Mouse (Mus musculus) liver, embryonic 16.5 days (tissue): ENCODE results near the gene Kif16b. TPM values are rescaled to one million over a fixed set of nuclear protein-coding genes. Genes with fewer than 3 reads are reported as not detected.

Source experiments
- ATAC-seq: fragments of 200-750 bp; cut with Nextera tagmentation; 2 replicates; pipeline ENCODE4 v1.8.0; 2017; ENCODE audit warnings: low read depth, mild to moderate bottlenecking, moderate number of reproducible peaks, moderate library complexity
- H3K27ac ChIP-seq: fragments of 300-500 bp; sonication (generic); 2 replicates; pipeline ENCODE4 v1.5.1; 2014; ENCODE audit warnings: mild to moderate bottlenecking, low read length
- H3K27me3 ChIP-seq: fragments of 300-500 bp; sonication (generic); 2 replicates; pipeline ENCODE4 v1.6.1; 2014; ENCODE audit warnings: low read depth, low read length, mixed read lengths; ENCODE audit not compliant: control insufficient read depth, insufficient read depth
- H3K36me3 ChIP-seq: fragments of 300-500 bp; sonication (generic); 2 replicates; pipeline ENCODE4 v1.6.1; 2014; ENCODE audit warnings: mild to moderate bottlenecking; ENCODE audit not compliant: control insufficient read depth, insufficient read depth
- H3K4me1 ChIP-seq: fragments of 300-500 bp; sonication (generic); 2 replicates; pipeline ENCODE4 v1.6.1; 2014; ENCODE audit warnings: low read depth, low read length, mixed read lengths; ENCODE audit not compliant: control insufficient read depth
- H3K4me2 ChIP-seq: fragments of 300-500 bp; sonication (generic); 2 replicates; pipeline ENCODE4 v1.6.1; 2014; ENCODE audit warnings: low read depth, low read length, mixed read lengths
- H3K4me3 ChIP-seq: fragments of 300-500 bp; sonication (generic); 2 replicates; pipeline ENCODE4 v1.5.1; 2014; ENCODE audit warnings: low read depth, mild to moderate bottlenecking, low read length
- H3K9ac ChIP-seq: fragments of 300-500 bp; sonication (generic); 2 replicates; pipeline ENCODE4 v1.6.1; 2014; ENCODE audit warnings: low read depth, low read length
- H3K9me3 ChIP-seq: fragments of 300-500 bp; sonication (generic); replicated peaks from 2 replicates; pipeline ENCODE4 v1.6.1; 2016; ENCODE audit warnings: low read length; ENCODE audit not compliant: control insufficient read depth
- WGBS: fragments of 180-500 bp; shearing (Covaris S2); extraction: QIAGEN DNeasy Blood & Tissue Kit; methylation state at CpG from one replicate; pipeline ENCODE4 v1.1.7; 2014; ENCODE audit not compliant: insufficient replicate concordance; 5-methylcytosine and 5-hydroxymethylcytosine counted together
- polyA plus RNA-seq: library from polyadenylated mRNA; unstranded; fragments of >200 nt; fragmentation: Nextera tagmentation; extraction: Ambion mirVana; gene quantifications from 2 replicates; pipeline ENCODE4 v1.2.1, GENCODE M21; 2015

The Kif16b gene
- polyA plus RNA-seq, 1 experiment from 2014 or later = 4.0 TPM

DNA sequence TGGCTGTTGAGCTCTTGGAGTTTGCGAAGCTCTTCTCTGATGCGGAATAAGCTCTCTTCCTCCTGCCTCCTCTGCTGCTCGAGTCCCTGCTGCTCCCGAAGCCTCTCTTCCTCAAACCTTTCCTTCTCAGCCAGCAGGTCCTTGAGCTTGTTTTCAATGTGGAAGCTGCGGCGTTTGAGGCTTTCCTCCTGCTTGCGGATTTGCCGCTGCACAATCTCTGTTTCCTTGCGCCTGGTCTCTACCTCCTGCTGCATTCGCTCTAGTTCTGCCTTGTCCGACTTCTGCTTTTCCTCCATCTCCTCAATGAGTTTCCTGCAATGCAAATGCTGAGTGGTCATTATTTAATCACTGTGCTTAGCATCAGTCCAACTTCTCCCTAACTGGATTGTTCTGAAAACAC, 188.6 kb downstream of the Kif16b start:
- H3K4me2 ChIP-seq = no peak overlapping the region
- 57% methylated on average over 11 of the region's 11 CpGs for WGBS
- H3K27me3 ChIP-seq = no peaks in the 10 kb centered on the region
- no peak overlapping the region for H3K4me3 ChIP-seq
- no peaks in the 10 kb centered on the region for H3K4me1 ChIP-seq
- no peak overlapping the region for H3K9ac ChIP-seq
- H3K9me3 ChIP-seq = no peaks in the 10 kb centered on the region
- H3K36me3 ChIP-seq = no peaks in the 10 kb centered on the region
- no peak for ATAC-seq
- H3K27ac ChIP-seq = no peak overlapping the region

- H3K4me2 ChIP-seq = no peak overlapping the region
- ATAC-seq = no peak
- H3K27ac ChIP-seq = no peak overlapping the region
- H3K36me3 ChIP-seq = no peaks in the 10 kb centered on the region
- no peaks in the 10 kb centered on the region for H3K27me3 ChIP-seq
- H3K4me1 ChIP-seq = no peaks in the 10 kb centered on the region
- H3K4me3 ChIP-seq = no peak overlapping the region
- no peaks in the 10 kb centered on the region for H3K9me3 ChIP-seq
- no peak overlapping the region for H3K9ac ChIP-seq
- WGBS = 67% methylated on average over 3 of the region's 3 CpGs
These were observed 192.0 kb downstream of the Kif16b start for GRCm38 (mm10) chr2:142709326-142709725.

GRCm38 (mm10) chr2:142700689-142701088, 200.6 kb downstream of the Kif16b start:
- Histone ChIP-seq H3K36me3 (no peaks in the 10 kb centered on the region), H3K4me2 (no peak overlapping the region), H3K9me3 (no peaks in the 10 kb centered on the region), H3K4me3 (no peak overlapping the region), H3K9ac (no peak overlapping the region), H3K27me3 (no peaks in the 10 kb centered on the region), H3K27ac (no peak overlapping the region), H3K4me1 (no peaks in the 10 kb centered on the region)
- 68% methylated on average over 4 of the region's 4 CpGs for WGBS
- no peak for ATAC-seq

GRCm38 (mm10) chr2:142698650-142699049, 202.7 kb downstream of the Kif16b start:
- Histone ChIP-seq H3K4me3 (no peak overlapping the region), H3K4me1 (no peaks in the 10 kb centered on the region), H3K9ac (no peak overlapping the region), H3K36me3 (no peaks in the 10 kb centered on the region), H3K4me2 (no peak overlapping the region), H3K9me3 (no peaks in the 10 kb centered on the region), H3K27me3 (no peaks in the 10 kb centered on the region), H3K27ac (no peak overlapping the region)
- no peak for ATAC-seq
- WGBS = 60% methylated on average over 3 of the region's 3 CpGs

GRCm38 (mm10) chr2:142694936-142695331, 206.4 kb downstream of the Kif16b start:
- Histone ChIP-seq H3K36me3 (no peaks in the 10 kb centered on the region), H3K4me2 (no peak overlapping the region), H3K9ac (no peak overlapping the region), H3K27me3 (no peaks in the 10 kb centered on the region), H3K4me1 (no peaks in the 10 kb centered on the region), H3K27ac (no peak overlapping the region), H3K4me3 (no peak overlapping the region), H3K9me3 (no peaks in the 10 kb centered on the region)
- WGBS = 66% methylated on average over 1 of the region's 1 CpGs
- no peak for ATAC-seq

GRCm38 (mm10) chr2:142694019-142694935, 207.1 kb downstream of the Kif16b start:
- Histone ChIP-seq H3K36me3 (no peaks in the 10 kb centered on the region), H3K9ac (no peak overlapping the region), H3K4me3 (no peak overlapping the region), H3K27ac (no peak overlapping the region), H3K9me3 (no peaks in the 10 kb centered on the region), H3K4me2 (no peak overlapping the region), H3K4me1 (no peaks in the 10 kb centered on the region), H3K27me3 (no peaks in the 10 kb centered on the region)
- ATAC-seq = no peak
- WGBS = 56% methylated on average over 3 of the region's 3 CpGs

- no peak overlapping the region for H3K27ac ChIP-seq
- WGBS = 64% methylated on average over 1 of the region's 1 CpGs
- no peaks in the 10 kb centered on the region for H3K9me3 ChIP-seq
- H3K9ac ChIP-seq = no peak overlapping the region
- no peaks in the 10 kb centered on the region for H3K27me3 ChIP-seq
- no peaks in the 10 kb centered on the region for H3K4me1 ChIP-seq
- H3K4me3 ChIP-seq = no peak overlapping the region
- H3K4me2 ChIP-seq = no peak overlapping the region
- ATAC-seq = no peak
- no peaks in the 10 kb centered on the region for H3K36me3 ChIP-seq
These were observed 207.9 kb downstream of the Kif16b start for GRCm38 (mm10) chr2:142693461-142693860.

DNA sequence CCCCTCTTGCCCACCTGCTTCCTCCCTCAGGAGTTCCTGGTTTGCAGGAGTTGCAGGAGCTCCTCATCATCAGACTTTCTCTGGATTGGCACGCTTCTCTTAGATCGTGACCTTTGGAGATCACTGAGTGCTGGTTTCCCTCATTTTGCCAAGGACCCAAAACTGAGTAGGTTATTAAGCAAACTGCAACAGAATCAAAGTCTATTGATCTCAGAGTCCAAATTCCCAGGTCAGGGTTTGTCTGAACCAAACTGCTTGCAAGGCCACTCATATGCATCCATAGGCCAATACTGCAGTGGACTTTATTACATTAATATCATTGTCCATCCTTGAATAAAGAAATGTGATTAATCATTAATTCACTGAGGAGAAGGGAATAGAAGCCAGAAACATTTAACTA, 211.8 kb downstream of the Kif16b start:
- no peak overlapping the region for H3K9ac ChIP-seq
- no peaks in the 10 kb centered on the region for H3K9me3 ChIP-seq
- no peaks in the 10 kb centered on the region for H3K4me1 ChIP-seq
- no peak overlapping the region for H3K27ac ChIP-seq
- no peak overlapping the region for H3K4me3 ChIP-seq
- ATAC-seq = no peak
- no peak overlapping the region for H3K4me2 ChIP-seq
- no peaks in the 10 kb centered on the region for H3K36me3 ChIP-seq
- 72% methylated on average over 2 of the region's 2 CpGs for WGBS
- no peaks in the 10 kb centered on the region for H3K27me3 ChIP-seq

GRCm38 (mm10) chr2:142687936-142688514, 213.3 kb downstream of the Kif16b start:
- Histone ChIP-seq H3K27ac (no peak overlapping the region), H3K9me3 (no peaks in the 10 kb centered on the region), H3K27me3 (no peaks in the 10 kb centered on the region), H3K36me3 (no peaks in the 10 kb centered on the region), H3K9ac (no peak overlapping the region), H3K4me1 (no peaks in the 10 kb centered on the region), H3K4me2 (no peak overlapping the region), H3K4me3 (no peak overlapping the region)
- 77% methylated on average over 4 of the region's 4 CpGs for WGBS
- ATAC-seq = no peak
